Mouse (Mus musculus): ENCODE measurements around the gene Galm.

DNA sequence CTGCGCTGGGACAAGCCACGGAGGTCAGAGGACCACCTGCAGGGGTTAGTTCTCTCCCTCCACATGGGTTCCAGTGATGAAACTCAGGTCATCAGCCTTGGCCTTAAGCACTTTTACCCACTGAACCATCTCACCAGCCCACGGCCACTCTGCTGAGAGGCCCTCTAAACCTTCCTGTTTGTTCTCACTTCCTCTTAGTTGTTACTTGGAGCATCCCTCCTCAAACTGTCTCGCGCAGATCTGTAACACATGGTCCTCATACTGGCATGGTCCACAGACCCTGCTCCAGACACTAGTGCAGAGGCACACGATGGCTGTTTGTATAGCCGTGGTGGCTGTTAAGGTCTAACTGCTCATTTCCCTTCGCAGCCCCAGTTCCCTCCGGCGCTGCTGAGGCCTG, 56.3 kb downstream of the Galm start:
- TF ChIP-seq CTCF (IDR thresholded peaks at IDR 0.05; ENCODE audit: control insufficient read depth, insufficient read depth, low read length) (no peak), POLR2A (IDR thresholded peaks at IDR 0.05; ENCODE audit: borderline replicate concordance, control insufficient read depth, low read depth, low read length) (no peak)

Data from bone marrow, adult 2 months (tissue).